Mouse (Mus musculus): ENCODE measurements at regions not wholly inside any gene's neighbourhood (a gene's known extent, or its start where the extent isn't known, plus 50 kb on each side); places are given as distances from the start of the nearest gene placed in this dataset.

DNA sequence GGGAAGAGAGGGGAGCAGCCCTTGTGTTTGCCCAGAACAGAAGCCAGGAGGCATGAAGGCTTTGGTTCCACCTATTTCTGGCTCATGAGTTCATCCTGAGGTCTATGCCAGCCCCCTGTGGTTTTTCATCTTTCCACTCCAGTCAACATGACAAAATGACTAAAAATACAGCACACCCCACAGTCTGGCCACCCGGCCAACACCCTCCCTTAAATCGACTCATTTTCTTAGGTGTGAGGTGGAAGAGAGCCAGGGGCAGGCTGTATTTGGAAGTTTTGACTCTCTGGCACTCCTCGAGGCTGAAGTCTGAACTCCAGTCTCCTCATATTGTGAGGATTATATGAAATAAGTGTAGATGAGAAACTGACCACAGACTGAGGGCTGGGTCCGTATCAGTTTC is 55.0 kb upstream of the Ywhaq start:
- ATAC-seq (ENCODE audit: low FRiP score, low TSS enrichment): peak; percentile 39; the same call in 1 of the 2 replicates
- no peak overlapping the region for H3K4me2 ChIP-seq (replicated peaks; ENCODE audit: low read depth, low read length)

GRCm38 (mm10) chr12:21471986-21472385 is 54.5 kb upstream of the Ywhaq start:
- no peak overlapping the region for H3K4me2 ChIP-seq (replicated peaks; ENCODE audit: low read depth, low read length)
- H3K9me3 ChIP-seq (ENCODE audit: control insufficient read depth, low read length): no peaks in the 10 kb centered on the region
- ATAC-seq (ENCODE audit: low FRiP score, low TSS enrichment): no peak
- H3K4me1 ChIP-seq (ENCODE audit: control insufficient read depth, insufficient read depth, low read length): no peaks in the 10 kb centered on the region
- no peak overlapping the region for H3K27ac ChIP-seq (ENCODE audit: low read depth, low read length)
- H3K4me3 ChIP-seq (ENCODE audit: low read length): no peak overlapping the region
- H3K36me3 ChIP-seq (ENCODE audit: control insufficient read depth, insufficient read depth, low read length): no peaks in the 10 kb centered on the region
- 84% methylated on average over 7 of the region's 7 CpGs for WGBS
- no peak overlapping the region for H3K9ac ChIP-seq (ENCODE audit: low read depth, low read length)
- H3K27me3 ChIP-seq (ENCODE audit: control insufficient read depth, insufficient read depth, low read length): no peaks in the 10 kb centered on the region

More for the DNA sequence above, 55.0 kb upstream of the Ywhaq start:
- 80% methylated on average over 4 of the region's 4 CpGs for WGBS
- Histone ChIP-seq H3K27ac (ENCODE audit: low read depth, low read length) (no peak overlapping the region), H3K27me3 (ENCODE audit: control insufficient read depth, insufficient read depth, low read length) (no peaks in the 10 kb centered on the region), H3K4me3 (ENCODE audit: low read length) (no peak overlapping the region), H3K9me3 (ENCODE audit: control insufficient read depth, low read length) (no peaks in the 10 kb centered on the region), H3K36me3 (ENCODE audit: control insufficient read depth, insufficient read depth, low read length) (no peaks in the 10 kb centered on the region), H3K9ac (ENCODE audit: low read depth, low read length) (no peak overlapping the region), H3K4me1 (ENCODE audit: control insufficient read depth, insufficient read depth, low read length) (no peaks in the 10 kb centered on the region)

DNA sequence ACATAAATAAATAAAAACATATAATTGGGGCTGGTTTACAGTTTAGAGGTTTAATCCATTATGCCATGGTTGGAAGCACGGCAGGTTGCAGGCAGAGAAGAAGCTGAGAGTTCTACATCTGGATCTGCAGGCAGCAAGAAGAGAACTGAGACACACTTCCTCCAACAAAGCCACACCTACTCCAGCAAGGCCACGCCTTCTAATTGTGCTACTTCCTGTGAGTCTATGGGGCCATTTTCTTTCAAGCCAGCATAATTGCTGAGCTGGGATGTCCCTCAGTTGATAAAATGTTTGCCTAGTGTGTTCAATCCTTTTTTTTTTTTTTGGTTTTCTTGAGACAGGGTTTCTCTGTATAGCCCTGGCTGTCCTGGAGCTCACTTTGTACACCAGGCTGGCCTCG is 52.8 kb upstream of the Ywhaq start:
- no peak for ATAC-seq (ENCODE audit: low FRiP score, low TSS enrichment)
- H3K27me3 ChIP-seq (ENCODE audit: control insufficient read depth, insufficient read depth, low read length): no peaks in the 10 kb centered on the region
- no peaks in the 10 kb centered on the region for H3K36me3 ChIP-seq (ENCODE audit: control insufficient read depth, insufficient read depth, low read length)
- no peak overlapping the region for H3K4me3 ChIP-seq (ENCODE audit: low read length)
- H3K27ac ChIP-seq (ENCODE audit: low read depth, low read length): no peak overlapping the region
- 89% methylated on average over 3 of the region's 3 CpGs for WGBS
- H3K4me2 ChIP-seq (replicated peaks; ENCODE audit: low read depth, low read length): no peak overlapping the region
- H3K9me3 ChIP-seq (ENCODE audit: control insufficient read depth, low read length): no peaks in the 10 kb centered on the region
- H3K9ac ChIP-seq (ENCODE audit: low read depth, low read length): no peak overlapping the region
- H3K4me1 ChIP-seq (ENCODE audit: control insufficient read depth, insufficient read depth, low read length): no peaks in the 10 kb centered on the region
